Mouse (Mus musculus): ENCODE results near the gene Nav1. TPM values are rescaled to one million over a fixed set of nuclear protein-coding genes. Genes with fewer than 3 reads are reported as not detected.

Nav1 gene
- polyA plus RNA-seq, 2 experiments, result 14.4 to 26.8 TPM

DNA sequence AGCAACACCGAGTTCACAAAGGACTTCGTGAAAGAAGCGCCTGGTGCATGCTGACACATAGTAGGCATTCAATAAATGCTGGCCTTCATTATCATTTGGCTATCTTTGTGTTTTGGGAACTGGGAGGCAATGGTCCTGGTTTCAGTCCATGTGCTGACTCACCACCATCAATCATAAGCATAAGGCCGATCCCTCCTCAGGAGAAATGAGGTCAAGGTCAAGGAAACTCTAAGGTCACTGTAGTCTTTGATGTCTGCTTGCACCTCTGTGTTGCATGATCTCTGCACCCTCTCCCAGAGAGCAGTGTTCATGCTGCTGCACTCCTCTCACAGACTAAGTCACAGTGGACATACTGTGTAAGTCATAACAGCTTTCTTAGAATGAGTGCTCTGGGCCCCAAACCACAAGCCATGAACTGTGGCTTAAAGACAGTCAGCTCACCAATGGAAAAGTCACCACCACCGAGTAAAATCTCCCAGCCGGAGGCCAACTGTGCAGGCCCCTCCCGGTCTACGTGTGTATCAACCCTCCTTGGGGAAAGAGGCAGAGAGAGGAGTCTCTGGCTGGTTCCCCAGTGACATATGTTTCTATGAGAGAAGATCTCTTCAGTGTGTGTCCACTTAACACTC, 8.7 kb downstream of the Nav1 start:
- no peak for ATAC-seq (ENCODE audit: low FRiP score, low read depth)

DNA sequence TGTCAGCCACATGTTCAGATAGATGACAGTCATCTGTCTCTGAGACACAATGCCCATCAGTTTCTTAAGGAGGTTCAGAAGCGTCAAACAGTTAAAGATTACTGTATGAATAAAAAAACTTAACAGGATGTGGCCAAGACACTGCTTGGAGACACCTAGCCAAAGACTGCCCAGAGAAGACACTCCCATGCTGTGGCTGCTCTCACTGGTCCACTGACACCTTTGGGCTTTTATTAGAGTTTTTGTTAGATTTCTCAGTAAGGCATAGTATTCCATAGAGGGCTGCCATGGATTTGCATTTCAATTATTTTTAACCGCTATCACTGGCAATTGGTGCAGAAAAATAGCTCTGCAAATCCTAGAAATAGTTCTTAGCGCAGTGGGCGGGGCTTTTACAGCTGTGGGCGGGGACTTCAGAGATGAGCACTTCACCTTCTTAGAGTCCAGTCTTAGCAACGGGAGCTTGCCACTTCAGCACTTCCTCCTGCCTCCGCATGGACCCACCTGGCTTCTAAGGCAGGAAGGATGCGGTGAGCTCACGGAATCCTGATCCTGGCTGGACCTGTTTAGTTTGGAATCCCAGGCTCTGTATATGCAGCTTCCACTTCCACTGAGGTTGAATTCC, 12.7 kb downstream of the Nav1 start:
- H3K27ac ChIP-seq (replicated peaks; ENCODE audit: low read depth, low read length), result no peak overlapping the region
- peaks cover 10% of the 10 kb centered on the region for H3K4me1 ChIP-seq (ENCODE audit: control insufficient read depth, insufficient read depth, low read length)
- no peaks in the 10 kb centered on the region for H3K27me3 ChIP-seq (ENCODE audit: control insufficient read depth, insufficient read depth, low read length)
- no peak overlapping the region for H3K4me3 ChIP-seq (replicated peaks; ENCODE audit: low read length)
- ATAC-seq (ENCODE audit: low FRiP score, low read depth) (no peak), DNase-seq (ENCODE audit: low spot score) (no peak)
- no peak for TF ChIP-seq POLR2A (IDR thresholded peaks at IDR 0.05; ENCODE audit: borderline replicate concordance, extremely low read depth, insufficient read depth, insufficient read length)
- no peak overlapping the region for H3K4me2 ChIP-seq (replicated peaks; ENCODE audit: low read depth, low read length, severe bottlenecking)
- 43% methylated on average over 9 of the region's 9 CpGs for WGBS
- no peak overlapping the region for H3K9ac ChIP-seq (ENCODE audit: low read depth, low read length, severe bottlenecking)
- no peaks in the 10 kb centered on the region for H3K9me3 ChIP-seq (ENCODE audit: control insufficient read depth, low read length)
- H3K36me3 ChIP-seq (ENCODE audit: control insufficient read depth, insufficient read depth, low read length), result no peaks in the 10 kb centered on the region

More for the DNA sequence above, 8.7 kb downstream of the Nav1 start:
- Histone ChIP-seq H3K27me3 (ENCODE audit: control insufficient read depth, insufficient read depth, low read length) (no peaks in the 10 kb centered on the region), H3K36me3 (ENCODE audit: control insufficient read depth, insufficient read depth, low read length) (no peaks in the 10 kb centered on the region), H3K4me2 (replicated peaks; ENCODE audit: low read depth, low read length, severe bottlenecking) (no peak overlapping the region), H3K9me3 (ENCODE audit: control insufficient read depth, low read length) (no peaks in the 10 kb centered on the region), H3K9ac (ENCODE audit: low read depth, low read length, severe bottlenecking) (no peak overlapping the region), H3K27ac (replicated peaks; ENCODE audit: low read depth, low read length) (no peak overlapping the region), H3K4me1 (ENCODE audit: control insufficient read depth, insufficient read depth, low read length) (peaks cover 16% of the 10 kb centered on the region), H3K4me3 (replicated peaks; ENCODE audit: low read length) (no peak overlapping the region)
- 58% methylated on average over 8 of the region's 8 CpGs for whole genome bisulfite sequencing
- DNase-seq (ENCODE audit: low spot score), result no peak
- no peak for TF ChIP-seq POLR2A (IDR thresholded peaks at IDR 0.05; ENCODE audit: borderline replicate concordance, extremely low read depth, insufficient read depth, insufficient read length)

DNA sequence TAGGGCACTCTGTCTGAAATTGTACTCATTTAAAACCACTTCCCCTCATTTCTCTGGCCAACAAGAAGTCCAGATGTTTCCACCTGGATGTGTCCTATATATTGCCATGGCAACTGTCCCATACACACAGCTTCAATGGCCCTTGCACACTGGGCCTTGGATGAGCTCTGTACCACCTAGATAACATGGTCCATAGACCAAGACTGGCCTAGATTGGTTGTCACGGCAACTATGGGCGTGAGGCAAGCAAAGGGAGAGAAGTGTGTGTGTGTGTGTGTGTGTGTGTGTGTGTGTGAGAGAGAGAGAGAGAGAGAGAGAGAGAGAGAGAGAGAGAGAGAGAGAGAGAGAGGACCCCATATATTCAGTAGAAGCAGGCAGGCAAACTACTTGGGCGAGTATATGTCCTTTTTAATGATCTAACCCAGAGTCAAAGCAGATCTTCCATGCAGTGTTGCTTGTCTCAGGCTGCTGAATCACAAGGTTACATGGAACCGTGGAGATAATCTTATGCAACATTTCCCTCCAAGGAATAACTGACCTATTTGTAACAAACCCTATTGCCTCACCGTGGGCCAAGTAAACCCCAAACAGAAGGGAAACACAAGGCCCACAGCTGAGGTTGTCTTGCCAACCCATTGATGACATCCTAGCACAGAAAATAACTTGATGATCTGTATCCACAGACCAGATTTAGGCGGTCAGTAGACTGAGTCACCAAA, 13.4 kb downstream of the Nav1 start:
- Histone ChIP-seq H3K27ac (replicated peaks; ENCODE audit: low read depth, low read length) (no peak overlapping the region), H3K4me2 (replicated peaks; ENCODE audit: low read depth, low read length, severe bottlenecking) (no peak overlapping the region), H3K4me1 (ENCODE audit: control insufficient read depth, insufficient read depth, low read length) (peaks cover 4% of the 10 kb centered on the region), H3K9ac (ENCODE audit: low read depth, low read length, severe bottlenecking) (no peak overlapping the region), H3K9me3 (ENCODE audit: control insufficient read depth, low read length) (no peaks in the 10 kb centered on the region), H3K4me3 (replicated peaks; ENCODE audit: low read length) (no peak overlapping the region), H3K36me3 (ENCODE audit: control insufficient read depth, insufficient read depth, low read length) (no peaks in the 10 kb centered on the region), H3K27me3 (ENCODE audit: control insufficient read depth, insufficient read depth, low read length) (no peaks in the 10 kb centered on the region)
- DNase-seq (ENCODE audit: low spot score) (no peak), ATAC-seq (ENCODE audit: low FRiP score, low read depth) (no peak)
- WGBS, result 79% methylated on average over 6 of the region's 6 CpGs
- no peak for TF ChIP-seq POLR2A (IDR thresholded peaks at IDR 0.05; ENCODE audit: borderline replicate concordance, extremely low read depth, insufficient read depth, insufficient read length)

DNA sequence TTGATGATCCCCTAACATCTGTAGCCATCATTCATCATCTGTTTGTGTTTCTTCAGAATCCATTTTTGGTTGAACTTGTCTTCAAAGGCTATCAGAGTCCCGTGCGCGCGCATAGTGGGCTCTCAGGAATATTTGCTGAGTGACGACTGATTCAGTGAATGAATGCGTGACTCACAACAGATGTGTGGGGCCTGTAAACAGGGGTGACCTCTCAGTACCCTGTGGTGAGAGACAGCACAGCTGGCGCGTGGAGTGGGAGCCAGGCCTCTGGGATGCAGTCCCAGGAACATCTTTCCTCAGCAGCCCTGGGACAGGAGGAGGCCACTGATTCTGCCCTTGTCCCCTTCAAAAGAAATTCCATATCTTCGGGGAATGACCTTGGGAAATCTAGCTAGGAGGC, 16.3 kb downstream of the Nav1 start:
- Histone ChIP-seq H3K36me3 (ENCODE audit: control insufficient read depth, insufficient read depth, low read length) (no peaks in the 10 kb centered on the region), H3K4me1 (ENCODE audit: control insufficient read depth, insufficient read depth, low read length) (peaks cover 4% of the 10 kb centered on the region), H3K27me3 (ENCODE audit: control insufficient read depth, insufficient read depth, low read length) (no peaks in the 10 kb centered on the region), H3K9ac (ENCODE audit: low read depth, low read length, severe bottlenecking) (no peak overlapping the region), H3K4me3 (replicated peaks; ENCODE audit: low read length) (no peak overlapping the region), H3K9me3 (ENCODE audit: control insufficient read depth, low read length) (no peaks in the 10 kb centered on the region), H3K27ac (replicated peaks; ENCODE audit: low read depth, low read length) (no peak overlapping the region), H3K4me2 (replicated peaks; ENCODE audit: low read depth, low read length, severe bottlenecking) (no peak overlapping the region)
- no peak for TF ChIP-seq POLR2A (IDR thresholded peaks at IDR 0.05; ENCODE audit: borderline replicate concordance, extremely low read depth, insufficient read depth, insufficient read length)
- ATAC-seq (ENCODE audit: low FRiP score, low read depth) (0 out of 2 replicates have a peak, but pooled peaks have one; percentile 35), DNase-seq (ENCODE audit: low spot score) (no peak)
- 72% methylated on average over 9 of the region's 9 CpGs for WGBS

DNA sequence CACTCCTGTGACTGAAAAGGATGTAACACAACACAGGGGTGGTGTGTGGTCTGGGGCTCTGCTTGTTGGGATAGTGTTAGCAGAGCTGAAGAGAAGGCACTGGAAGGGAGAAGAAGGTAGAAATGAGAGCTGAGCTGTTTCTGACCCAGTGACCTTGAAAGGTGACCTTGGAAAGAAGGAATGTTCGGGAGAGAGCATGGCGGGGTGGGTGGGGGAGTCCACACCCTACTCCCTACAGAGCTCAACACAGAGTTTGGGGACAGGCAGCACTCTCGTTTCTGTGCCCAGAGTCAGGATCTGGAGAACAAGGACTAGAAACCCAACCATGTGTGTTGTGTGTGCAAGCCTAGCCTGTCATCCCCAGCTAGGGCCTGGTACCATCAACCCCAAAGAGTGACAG, 18.1 kb downstream of the Nav1 start:
- no peak overlapping the region for H3K4me3 ChIP-seq (replicated peaks; ENCODE audit: low read length)
- H3K36me3 ChIP-seq (ENCODE audit: control insufficient read depth, insufficient read depth, low read length), result no peaks in the 10 kb centered on the region
- TF ChIP-seq POLR2A (IDR thresholded peaks at IDR 0.05; ENCODE audit: borderline replicate concordance, extremely low read depth, insufficient read depth, insufficient read length), result no peak
- H3K27ac ChIP-seq (replicated peaks; ENCODE audit: low read depth, low read length), result no peak overlapping the region
- peaks cover 15% of the 10 kb centered on the region for H3K4me1 ChIP-seq (ENCODE audit: control insufficient read depth, insufficient read depth, low read length)
- H3K27me3 ChIP-seq (ENCODE audit: control insufficient read depth, insufficient read depth, low read length), result no peaks in the 10 kb centered on the region
- ATAC-seq (ENCODE audit: low FRiP score, low read depth), result no peak
- DNase-seq (ENCODE audit: low spot score), result no peak
- no peaks in the 10 kb centered on the region for H3K9me3 ChIP-seq (ENCODE audit: control insufficient read depth, low read length)
- H3K4me2 ChIP-seq (replicated peaks; ENCODE audit: low read depth, low read length, severe bottlenecking), result no peak overlapping the region
- 62% methylated on average over 3 of the region's 3 CpGs for WGBS
- H3K9ac ChIP-seq (ENCODE audit: low read depth, low read length, severe bottlenecking), result no peak overlapping the region

Measured in limb, embryonic 14.5 days (tissue).